Mouse (Mus musculus): ENCODE measurements around the gene Il11ra1.

- no peak for TF ChIP-seq GATA1 (IDR thresholded peaks at IDR 0.05; ENCODE audit: borderline replicate concordance, low read length)
- TF ChIP-seq FLI1 (IDR thresholded peaks at IDR 0.05; ENCODE audit: low read length): no peak
These were observed 38.4 kb downstream of the Il11ra1 start for GRCm38 (mm10) chr4:41738256-41738603.
